ENCODE assay signal across 5 mouse cellular contexts in the genomic region with DNA sequence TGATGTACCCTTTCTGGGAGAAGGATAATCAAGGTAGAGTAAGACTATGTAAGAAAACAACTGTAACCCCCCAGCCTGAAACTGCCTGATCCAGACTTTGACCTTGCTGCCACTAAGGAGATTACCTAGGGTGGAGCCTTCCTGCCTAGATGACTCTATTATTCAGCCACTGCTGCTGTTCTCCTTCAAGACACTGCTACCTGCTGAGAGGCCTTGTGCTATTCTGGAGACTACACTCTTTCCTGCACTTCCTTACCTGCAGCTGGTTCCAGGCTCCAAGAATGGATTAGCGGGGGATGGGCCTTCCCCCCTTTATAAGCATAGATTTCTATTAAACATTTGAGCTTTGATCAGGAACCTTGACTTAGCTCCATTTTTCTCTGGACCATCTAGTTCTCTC.
DNase-seq lines count a peak whose midpoint lies in the region; TF ChIP-seq lines count a peak whose summit lies in the region.
"Not testable (repeated sequence)": the region's sequence is repeated elsewhere in the genome, so short reads cannot be mapped to it uniquely, and the experiment has no call there.

No protein-coding gene starts in this region.

- not testable (repeated sequence) for H3K27me3 ChIP-seq in ES-Bruce4 (ENCODE audit: control insufficient read depth, insufficient read depth, low read length, poor library complexity, severe bottlenecking)

- 0 out of 2 replicates have a peak, but pooled peaks have one; percentile 23 for TF ChIP-seq EP300 in ES-Bruce4 (IDR thresholded peaks at IDR 0.05; ENCODE audit: insufficient read depth, low read depth, low read length)

- not testable (repeated sequence) for H3K4me3 ChIP-seq in ES-Bruce4 (ENCODE audit: low read depth, low read length); ES-E14 (ENCODE audit: insufficient read depth in 1 of 2, low read depth in 1 of 2, low read length in 2 of 2, poor library complexity in 1 of 2, severe bottlenecking in 1 of 2)

- TF ChIP-seq POLR2A in ES-Bruce4 (IDR thresholded peaks at IDR 0.05; ENCODE audit: insufficient read depth, low read length): not testable (repeated sequence)

- DNase-seq in ES-CJ7 (ENCODE audit: low read depth, low spot score) (peak; percentile 84), ES-E14 (ENCODE audit: low read depth, low spot score) (peak; percentile 21), R1 (ENCODE audit: low read depth, low spot score) (peak; percentile 86), ZHBTc4 (ENCODE audit: low read depth, low spot score) (peak; percentile 48)

- H3K27ac ChIP-seq in ES-Bruce4 (ENCODE audit: insufficient read depth, low read length) (peak overlapping the region; percentile 75), ES-E14 (ENCODE audit: insufficient read depth, low read depth, low read length, poor library complexity, severe bottlenecking) (peak overlapping the region; percentile 35; the same call in 1 of the 2 replicates)

- not testable (repeated sequence) for H3K4me1 ChIP-seq in ES-Bruce4 (ENCODE audit: control insufficient read depth, insufficient read depth, low read length); ES-E14 (ENCODE audit: control insufficient read depth in 2 of 2, insufficient read depth in 2 of 2, low read length in 2 of 2, poor library complexity in 1 of 2)

- not testable (repeated sequence) for H3K36me3 ChIP-seq in ES-Bruce4 (ENCODE audit: control insufficient read depth, insufficient read depth, low read length, poor library complexity, severe bottlenecking); ES-E14 (ENCODE audit: control insufficient read depth, insufficient read depth, low read length, poor library complexity, severe bottlenecking)

- not testable (repeated sequence) for TF ChIP-seq CTCF in ES-Bruce4 (IDR thresholded peaks at IDR 0.05; ENCODE audit: low read depth, low read length)

- in situ Hi-C loops in ES-E14 (cut with MboI; ENCODE audit: low sequenced_read_pairs in 2 of 2, unreplicated experiment in 2 of 2): not testable (repeated sequence)

- not testable (repeated sequence) for H3K9ac ChIP-seq in ES-Bruce4 (ENCODE audit: low read depth, poor library complexity, severe bottlenecking); ES-E14 (ENCODE audit: insufficient read depth, low read depth, low read length, poor library complexity, severe bottlenecking)

- not testable (repeated sequence) for H3K9me3 ChIP-seq in ES-Bruce4 (replicated peaks; ENCODE audit: control insufficient read depth, insufficient read depth, low read length, poor library complexity, severe bottlenecking); ES-E14 (ENCODE audit: control insufficient read depth, insufficient read depth, low read depth, low read length)

Comparison
In these comparisons a context has a peak if more than half of its experiments do, and no peak if none do; other contexts are left out.
1. DNase-seq: peak in every context shown above with its lines; median percentile 86 in R1; 84 in ES-CJ7; 48 in ZHBTc4; 21 in ES-E14.